Mouse (Mus musculus): ENCODE measurements at regions not wholly inside any gene's neighbourhood (a gene's known extent, or its start where the extent isn't known, plus 50 kb on each side); places are given as distances from the start of the nearest gene placed in this dataset.

- no peak for DNase-seq (ENCODE audit: low spot score)
Measured at GRCm38 (mm10) chr17:84129204-84129603, 58.5 kb downstream of the Zfp36l2 start.

DNA sequence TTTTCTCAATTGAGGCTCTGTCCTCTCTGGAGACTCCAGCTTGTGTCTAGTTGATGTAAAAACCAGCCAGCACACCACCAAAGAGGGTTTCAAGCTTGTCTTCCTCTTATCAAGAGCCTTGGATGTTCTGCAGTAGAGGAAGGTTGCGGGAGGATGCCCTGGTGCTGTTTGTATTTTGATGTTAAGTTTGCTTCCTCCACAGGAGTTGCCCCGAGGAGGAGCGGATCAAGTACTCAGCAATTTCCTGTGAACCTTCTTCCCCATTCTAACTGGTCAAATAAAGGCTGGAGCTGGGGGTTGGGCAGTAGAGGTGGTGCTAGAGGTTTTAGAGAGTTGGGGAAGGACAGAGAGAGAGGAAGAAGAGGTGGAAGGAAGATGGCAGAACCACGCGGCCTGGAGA, 59.5 kb downstream of the Zfp36l2 start:
- no peak for DNase-seq (ENCODE audit: low spot score)

GRCm38 (mm10) chr17:84126168-84126567, 61.6 kb downstream of the Zfp36l2 start:
- DNase-seq (ENCODE audit: low spot score): no peak

- DNase-seq (ENCODE audit: low spot score): no peak
Measured at GRCm38 (mm10) chr17:84123161-84123560, 64.6 kb downstream of the Zfp36l2 start.

GRCm38 (mm10) chr17:84122486-84123131, 65.1 kb downstream of the Zfp36l2 start:
- DNase-seq (ENCODE audit: low spot score): no peak

GRCm38 (mm10) chr17:84121291-84121690, 66.5 kb downstream of the Zfp36l2 start:
- no peak for DNase-seq (ENCODE audit: low spot score)

- DNase-seq (ENCODE audit: low spot score): no peak
Measured at GRCm38 (mm10) chr17:84119221-84120017, 68.3 kb downstream of the Zfp36l2 start.

DNA sequence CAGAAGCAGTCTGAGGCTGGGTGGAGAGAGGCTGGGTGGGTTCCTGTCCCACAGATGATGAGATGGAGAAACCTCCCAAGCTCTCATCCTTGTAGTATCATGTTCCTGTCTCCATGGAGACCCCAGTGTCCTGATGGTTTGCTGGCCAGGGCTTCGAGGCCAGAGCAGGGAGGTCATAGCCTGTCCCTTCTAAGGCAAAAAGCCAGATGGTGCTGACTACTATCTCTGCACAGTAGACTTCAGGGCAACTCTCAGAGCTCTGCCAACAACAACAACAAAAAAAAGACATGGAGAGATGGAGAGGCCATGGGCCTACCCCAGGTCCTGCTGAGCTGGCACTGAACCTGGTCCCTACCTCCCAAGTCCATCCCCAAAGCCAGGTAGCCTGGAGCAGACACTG, 69.0 kb downstream of the Zfp36l2 start:
- no peak for DNase-seq (ENCODE audit: low spot score)

DNA sequence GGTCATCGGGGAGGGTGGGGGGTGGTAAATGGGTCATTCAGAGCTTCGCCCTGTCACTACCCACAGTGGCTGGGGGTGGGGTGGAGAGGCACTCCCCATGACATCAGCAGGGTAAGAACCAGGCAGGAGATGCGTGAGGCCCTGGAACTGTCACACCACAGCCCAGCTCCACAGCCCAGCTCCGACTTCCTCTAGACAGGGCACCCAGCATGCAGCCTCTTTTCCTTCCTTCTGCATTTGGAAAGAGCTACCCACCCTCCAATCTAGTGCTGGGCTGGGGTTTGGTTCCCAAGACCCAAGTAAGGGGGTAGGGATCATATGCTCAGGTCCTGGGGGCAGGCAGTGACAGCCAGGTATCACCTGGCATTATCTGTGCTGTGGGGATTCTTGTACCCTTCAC, 69.5 kb downstream of the Zfp36l2 start:
- no peak for DNase-seq (ENCODE audit: low spot score)

DNA sequence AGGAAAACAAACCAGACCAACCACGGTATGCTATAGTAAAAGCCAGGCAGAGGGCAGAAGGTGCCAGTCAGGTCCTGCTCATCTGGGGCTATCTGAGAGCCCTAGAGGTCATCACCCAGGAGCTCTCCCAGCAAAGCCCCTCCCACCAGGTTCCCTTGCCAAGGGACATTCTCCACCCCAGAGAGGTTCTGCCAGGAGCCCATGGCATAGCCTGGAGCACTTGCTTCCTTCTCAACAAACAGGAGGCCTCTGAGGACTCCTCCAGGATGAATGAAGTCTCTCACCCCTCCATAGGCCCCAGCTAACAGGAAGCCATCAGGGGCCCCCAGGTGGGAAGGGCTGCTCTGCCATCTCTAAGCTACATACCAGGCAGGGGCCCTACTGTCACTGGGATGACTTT, 70.0 kb downstream of the Zfp36l2 start:
- DNase-seq (ENCODE audit: low spot score): no peak

GRCm38 (mm10) chr17:84116340-84117279, 71.1 kb downstream of the Zfp36l2 start:
- DNase-seq (ENCODE audit: low spot score): no peak

DNA sequence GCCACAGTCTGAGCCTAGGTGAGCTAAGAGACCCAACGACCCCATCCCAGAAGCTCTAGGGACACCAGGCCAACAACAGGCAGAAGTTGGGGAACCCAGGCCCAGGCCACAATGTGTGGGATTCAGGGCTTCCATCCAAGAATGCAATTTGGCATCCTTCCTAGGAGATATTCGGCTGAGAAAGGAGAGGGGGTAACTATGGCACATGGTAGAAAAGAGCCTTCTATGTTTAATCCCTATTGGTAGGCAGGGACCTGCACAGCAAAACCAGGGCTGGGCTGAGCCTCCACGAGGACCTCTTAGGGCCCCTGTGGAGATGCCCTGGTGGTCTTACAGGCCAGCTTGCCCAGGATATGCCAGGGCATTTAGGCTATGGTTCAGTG, 71.8 kb downstream of the Zfp36l2 start:
- no peak for DNase-seq (ENCODE audit: low spot score)

GRCm38 (mm10) chr17:84115133-84115532, 72.6 kb downstream of the Zfp36l2 start:
- DNase-seq (ENCODE audit: low spot score): no peak

- no peak for DNase-seq (ENCODE audit: low spot score)
Measured at GRCm38 (mm10) chr17:84114279-84114994, 73.3 kb downstream of the Zfp36l2 start.

- DNase-seq (ENCODE audit: low spot score): peak; percentile 95
Measured at GRCm38 (mm10) chr17:84113608-84114278, 74.0 kb downstream of the Zfp36l2 start.

DNA sequence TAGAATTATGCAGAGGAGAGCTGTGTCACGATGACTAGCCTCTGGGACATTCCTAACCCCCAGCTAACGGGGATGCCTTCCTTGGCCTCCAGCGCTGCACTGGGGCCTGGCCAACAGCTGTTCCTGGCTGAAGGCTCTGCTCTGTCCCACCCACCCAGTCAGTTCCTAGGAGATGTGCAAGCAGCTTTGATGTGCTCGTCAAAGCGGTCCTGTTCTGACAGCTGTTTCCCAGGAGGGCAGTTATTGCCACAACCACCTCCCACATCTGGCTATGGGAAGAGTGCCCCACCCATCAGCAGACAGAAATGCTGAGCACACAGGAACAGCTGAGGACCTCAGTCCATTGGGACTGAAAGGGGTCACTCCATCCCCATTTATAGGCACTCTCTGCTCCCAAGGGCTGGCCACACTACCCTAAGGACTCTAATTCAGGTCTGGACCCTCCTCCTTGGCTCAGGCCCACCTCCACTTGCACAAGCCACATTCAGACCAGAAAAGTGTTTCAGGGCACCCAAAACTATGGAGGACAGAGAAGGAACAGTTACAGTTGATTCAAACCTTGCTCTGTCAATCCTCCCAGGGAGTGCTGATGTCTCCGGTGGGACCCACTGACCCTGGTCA, 75.2 kb downstream of the Zfp36l2 start:
- peak; percentile 73 for DNase-seq (ENCODE audit: low spot score)

- DNase-seq (ENCODE audit: low spot score): no peak
Measured at GRCm38 (mm10) chr17:84111787-84112370, 75.9 kb downstream of the Zfp36l2 start.

DNA sequence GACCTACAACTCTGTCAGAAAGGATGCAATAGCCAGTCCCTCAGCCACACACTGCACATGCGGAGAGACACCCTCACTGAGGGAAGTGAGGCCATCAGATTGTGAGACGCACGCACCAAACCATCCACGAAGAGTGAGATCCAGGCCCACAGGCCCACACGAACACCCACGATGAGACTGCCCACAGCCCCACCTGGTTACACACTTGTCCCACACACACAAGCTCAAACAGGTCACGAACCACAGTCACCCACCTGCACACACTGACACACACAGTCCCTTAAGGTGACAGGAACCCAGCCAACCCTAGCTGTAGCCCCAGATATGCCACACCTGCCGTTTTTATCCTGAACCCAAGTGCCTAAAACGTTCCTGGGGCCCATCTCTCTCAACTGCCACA, 76.8 kb downstream of the Zfp36l2 start:
- no peak for DNase-seq (ENCODE audit: low spot score)

GRCm38 (mm10) chr17:84110000-84110695, 77.6 kb downstream of the Zfp36l2 start:
- DNase-seq (ENCODE audit: low spot score): no peak

Measured in testis, postnatal 10 days (tissue).